Mouse (Mus musculus) myocyte (in vitro differentiated cells): ENCODE data around the gene Rab44.

Experiments used
- CEBPB ChIP-seq: IDR thresholded peaks from 2 replicates; pipeline ENCODE4 v1.6.1; 2011; ENCODE audit warnings: mild to moderate bottlenecking, moderate library complexity; ENCODE audit not compliant: poor library complexity, insufficient read depth, severe bottlenecking
- E2F4 ChIP-seq: IDR thresholded peaks from one replicate; pipeline ENCODE4 v1.6.1; 2011; ENCODE audit warnings: mild to moderate bottlenecking, control low read depth, moderate library complexity; ENCODE audit not compliant: insufficient read depth
- MAX ChIP-seq: IDR thresholded peaks from one replicate; pipeline ENCODE4 v1.6.1; 2011; ENCODE audit warnings: low read depth, mild to moderate bottlenecking, control low read depth
- MYOD1 ChIP-seq, 3 experiments: IDR thresholded peaks; one replicate each; pipeline ENCODE4 v1.6.1; 2011; ENCODE audit warnings: control low read depth in 2 of 3, low read depth in 2 of 3, mild to moderate bottlenecking in 2 of 3, moderate library complexity in 1 of 3; ENCODE audit not compliant: insufficient read length in 2 of 3, control insufficient read depth in 1 of 3
- MYOG ChIP-seq, 3 experiments: IDR thresholded peaks; one replicate each; pipeline ENCODE4 v1.6.1; 2011; ENCODE audit warnings: control low read depth in 2 of 3, low read depth in 2 of 3, mild to moderate bottlenecking in 2 of 3; ENCODE audit not compliant: insufficient read length in 2 of 3, control insufficient read depth in 1 of 3, insufficient read depth in 1 of 3
- POLR2A ChIP-seq: IDR thresholded peaks from one replicate; pipeline ENCODE4 v1.6.1; 2011; ENCODE audit warnings: low read depth, mild to moderate bottlenecking, control low read depth, moderate library complexity; ENCODE audit not compliant: insufficient read length
- POLR2AphosphoS2 ChIP-seq: IDR thresholded peaks from one replicate; pipeline ENCODE4 v1.6.1; 2011; ENCODE audit warnings: low read depth, control low read depth; ENCODE audit not compliant: insufficient read length
- REST ChIP-seq: IDR thresholded peaks from one replicate; pipeline ENCODE4 v1.6.1; 2011; ENCODE audit warnings: mild to moderate bottlenecking, control low read depth, moderate library complexity; ENCODE audit not compliant: insufficient read depth, insufficient read length
- SRF ChIP-seq: IDR thresholded peaks from one replicate; pipeline ENCODE4 v1.6.1; 2011; ENCODE audit warnings: low read depth; ENCODE audit not compliant: control insufficient read depth, insufficient read length
- TCF12 ChIP-seq: IDR thresholded peaks from one replicate; pipeline ENCODE4 v1.6.1; 2011; ENCODE audit warnings: mild to moderate bottlenecking, control low read depth; ENCODE audit not compliant: poor library complexity, insufficient read depth, severe bottlenecking
- TCF3 ChIP-seq: IDR thresholded peaks from one replicate; pipeline ENCODE4 v1.6.1; 2011; ENCODE audit warnings: low read depth, control low read depth; ENCODE audit not compliant: insufficient read length
- USF1 ChIP-seq: IDR thresholded peaks from one replicate; pipeline ENCODE4 v1.6.1; 2011; ENCODE audit warnings: low read depth, mild to moderate bottlenecking, control low read depth, moderate library complexity

DNA sequence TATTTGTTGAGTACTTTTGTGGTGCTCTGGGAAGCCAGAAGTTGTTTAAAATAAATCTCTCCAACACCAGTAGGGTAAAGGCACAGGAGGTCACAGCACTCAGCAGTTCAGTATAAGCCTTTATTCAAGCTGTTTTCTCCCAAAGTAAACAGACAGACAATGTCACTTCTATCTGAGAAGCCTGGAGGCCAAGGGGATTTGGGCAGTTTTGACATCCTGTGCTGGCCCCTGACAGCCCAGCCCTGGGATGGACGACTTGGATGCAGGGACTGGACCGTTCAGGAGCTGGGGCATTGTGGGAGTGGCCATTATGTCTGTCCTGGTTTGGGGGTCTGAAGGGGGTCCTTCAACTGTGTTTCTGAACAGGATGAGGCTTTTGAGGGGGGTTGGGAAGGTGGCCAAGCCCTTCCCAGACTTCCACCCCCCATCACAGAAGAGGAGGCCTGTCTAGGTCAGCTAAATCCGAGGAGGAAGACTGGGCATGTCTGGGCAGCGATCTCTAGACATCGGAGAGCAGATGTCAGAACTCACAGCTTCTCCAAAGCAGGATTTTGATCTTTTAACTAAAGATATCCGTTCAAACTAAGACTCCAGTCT lies 22.5 kb upstream of the Rab44 start:
- TF ChIP-seq MAX (no peak), TCF12 (no peak), POLR2A (no peak), USF1 (no peak), E2F4 (no peak), SRF (no peak), CEBPB (no peak), POLR2AphosphoS2 (no peak), REST (no peak), MYOG (IDR thresholded peaks at IDR 0.05; ENCODE audit: control insufficient read depth in 1 of 3, insufficient read depth in 1 of 3, insufficient read length in 2 of 3, low read depth in 2 of 3) (no peak), MYOD1 (IDR thresholded peaks at IDR 0.05; ENCODE audit: control insufficient read depth in 1 of 3, insufficient read length in 2 of 3, low read depth in 2 of 3) (no peak), TCF3 (no peak)
